Mouse (Mus musculus): ENCODE data around the gene Ptpn4. TPM values are rescaled to one million over a fixed set of nuclear protein-coding genes. Genes with fewer than 3 reads are reported as not detected.

Gene Ptpn4
- polyA plus RNA-seq, 1 experiment from 2014 or later, result 22.3 TPM

DNA sequence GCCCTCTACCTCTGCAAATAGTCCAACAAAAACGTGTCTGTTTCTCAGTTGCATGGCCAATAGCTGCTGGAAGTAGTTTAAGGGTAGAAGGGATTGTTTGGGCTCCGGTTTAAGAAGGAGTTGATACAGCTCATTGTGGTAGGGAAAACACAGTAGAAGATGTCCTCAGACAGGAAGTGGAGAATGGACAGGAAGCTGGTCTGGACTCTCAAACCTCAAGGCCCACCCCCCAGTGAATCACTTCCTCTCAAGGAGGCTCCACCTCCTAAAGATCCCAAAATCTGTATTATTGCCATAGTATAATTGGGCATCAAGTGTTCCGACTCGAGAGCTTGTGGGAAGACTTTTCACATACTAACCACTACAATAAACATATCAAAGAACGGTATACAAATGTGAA lies 22.2 kb upstream of the Ptpn4 start:
- no peak overlapping the region for H3K9ac ChIP-seq
- H3K4me1 ChIP-seq (replicated peaks; ENCODE audit: control insufficient read depth, insufficient read depth, low read length), result no peaks in the 10 kb centered on the region
- DNase-seq (ENCODE audit: low spot score), result no peak
- no peak for ATAC-seq (ENCODE audit: low FRiP score)
- no peak overlapping the region for H3K4me3 ChIP-seq (replicated peaks; ENCODE audit: low read length)
- no peaks in the 10 kb centered on the region for H3K36me3 ChIP-seq (replicated peaks; ENCODE audit: control insufficient read depth, insufficient read depth)
- no peaks in the 10 kb centered on the region for H3K27me3 ChIP-seq (ENCODE audit: control insufficient read depth, insufficient read depth, low read length)
- H3K27ac ChIP-seq, result no peak overlapping the region
- H3K9me3 ChIP-seq (ENCODE audit: control insufficient read depth, low read length), result no peaks in the 10 kb centered on the region
- H3K4me2 ChIP-seq (replicated peaks), result no peak overlapping the region
- WGBS, result 84% methylated on average over 5 of the region's 5 CpGs

GRCm38 (mm10) chr1:119852980-119853379 lies 15.6 kb upstream of the Ptpn4 start:
- Histone ChIP-seq H3K4me3 (replicated peaks; ENCODE audit: low read length) (no peak overlapping the region), H3K4me1 (replicated peaks; ENCODE audit: control insufficient read depth, insufficient read depth, low read length) (no peaks in the 10 kb centered on the region), H3K9me3 (ENCODE audit: control insufficient read depth, low read length) (no peaks in the 10 kb centered on the region), H3K36me3 (replicated peaks; ENCODE audit: control insufficient read depth, insufficient read depth) (no peaks in the 10 kb centered on the region), H3K9ac (no peak overlapping the region), H3K27me3 (ENCODE audit: control insufficient read depth, insufficient read depth, low read length) (no peaks in the 10 kb centered on the region), H3K27ac (no peak overlapping the region), H3K4me2 (replicated peaks) (no peak overlapping the region)
- no peak for ATAC-seq (ENCODE audit: low FRiP score)
- 86% methylated on average over 5 of the region's 5 CpGs for WGBS
- DNase-seq (ENCODE audit: low spot score), result no peak

- 91% methylated on average over 4 of the region's 4 CpGs for WGBS
- Histone ChIP-seq H3K4me1 (replicated peaks; ENCODE audit: control insufficient read depth, insufficient read depth, low read length) (no peaks in the 10 kb centered on the region), H3K9ac (no peak overlapping the region), H3K27ac (no peak overlapping the region), H3K9me3 (ENCODE audit: control insufficient read depth, low read length) (no peaks in the 10 kb centered on the region), H3K4me2 (replicated peaks) (no peak overlapping the region), H3K4me3 (replicated peaks; ENCODE audit: low read length) (no peak overlapping the region), H3K36me3 (replicated peaks; ENCODE audit: control insufficient read depth, insufficient read depth) (no peaks in the 10 kb centered on the region), H3K27me3 (ENCODE audit: control insufficient read depth, insufficient read depth, low read length) (no peaks in the 10 kb centered on the region)
- ATAC-seq (ENCODE audit: low FRiP score), result no peak
- no peak for DNase-seq (ENCODE audit: low spot score)
Observed at GRCm38 (mm10) chr1:119852339-119852738, 14.9 kb upstream of the Ptpn4 start.

- 90% methylated on average over 12 of the region's 12 CpGs for WGBS
- no peak overlapping the region for H3K9ac ChIP-seq
- DNase-seq (ENCODE audit: low spot score) (no peak), ATAC-seq (ENCODE audit: low FRiP score) (no peak)
- H3K4me2 ChIP-seq (replicated peaks), result no peak overlapping the region
- no peaks in the 10 kb centered on the region for H3K4me1 ChIP-seq (replicated peaks; ENCODE audit: control insufficient read depth, insufficient read depth, low read length)
- H3K4me3 ChIP-seq (replicated peaks; ENCODE audit: low read length), result no peak overlapping the region
- no peaks in the 10 kb centered on the region for H3K9me3 ChIP-seq (ENCODE audit: control insufficient read depth, low read length)
- H3K27ac ChIP-seq, result no peak overlapping the region
- no peaks in the 10 kb centered on the region for H3K27me3 ChIP-seq (ENCODE audit: control insufficient read depth, insufficient read depth, low read length)
- H3K36me3 ChIP-seq (replicated peaks; ENCODE audit: control insufficient read depth, insufficient read depth), result no peaks in the 10 kb centered on the region
Observed at GRCm38 (mm10) chr1:119849146-119849935, 11.9 kb upstream of the Ptpn4 start.

DNA sequence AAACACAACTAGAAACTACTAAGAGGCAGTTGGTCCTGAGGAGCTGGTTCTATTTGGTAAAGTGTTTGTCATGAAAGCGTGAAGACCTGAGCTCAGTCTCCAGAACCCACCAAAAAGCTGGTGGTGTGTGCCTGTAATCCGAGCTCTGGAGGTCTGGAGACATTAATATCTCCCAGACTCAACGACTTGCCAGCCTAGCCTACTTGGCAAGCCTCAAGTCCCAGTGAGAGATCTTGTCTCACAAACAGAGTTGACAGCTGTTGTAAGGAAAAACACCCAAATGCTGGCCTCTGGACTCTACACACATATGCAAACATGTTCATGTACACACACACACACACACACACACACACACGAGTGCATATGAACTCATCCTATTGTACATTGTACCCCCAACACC lies 7.9 kb upstream of the Ptpn4 start:
- Histone ChIP-seq H3K27me3 (ENCODE audit: control insufficient read depth, insufficient read depth, low read length) (no peaks in the 10 kb centered on the region), H3K9me3 (ENCODE audit: control insufficient read depth, low read length) (no peaks in the 10 kb centered on the region), H3K4me3 (replicated peaks; ENCODE audit: low read length) (no peak overlapping the region), H3K36me3 (replicated peaks; ENCODE audit: control insufficient read depth, insufficient read depth) (no peaks in the 10 kb centered on the region), H3K4me2 (replicated peaks) (no peak overlapping the region), H3K4me1 (replicated peaks; ENCODE audit: control insufficient read depth, insufficient read depth, low read length) (no peaks in the 10 kb centered on the region), H3K9ac (no peak overlapping the region), H3K27ac (no peak overlapping the region)
- 88% methylated on average over 4 of the region's 4 CpGs for WGBS
- DNase-seq (ENCODE audit: low spot score), result no peak
- ATAC-seq (ENCODE audit: low FRiP score), result no peak

DNA sequence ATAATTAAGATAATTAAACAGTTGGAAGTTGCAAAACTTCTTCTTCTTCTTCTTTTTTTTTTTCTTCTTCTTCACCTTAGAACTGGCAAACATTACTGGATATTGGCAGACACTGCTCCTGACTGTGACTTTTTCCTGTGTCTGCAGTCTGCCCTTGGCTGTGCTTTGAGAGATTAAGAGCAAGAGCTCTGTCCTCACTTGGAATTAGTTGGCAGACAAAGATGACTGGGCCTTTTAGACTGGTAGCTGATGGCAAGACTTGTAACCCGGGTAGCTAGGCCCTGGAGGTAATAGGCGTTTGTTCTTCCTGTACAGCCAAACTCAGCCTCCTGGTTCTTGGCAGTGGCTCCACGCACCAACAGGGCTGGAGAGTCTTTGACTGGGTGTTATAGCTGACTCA lies 5.7 kb upstream of the Ptpn4 start:
- no peak overlapping the region for H3K27ac ChIP-seq
- H3K36me3 ChIP-seq (replicated peaks; ENCODE audit: control insufficient read depth, insufficient read depth), result no peaks in the 10 kb centered on the region
- no peak overlapping the region for H3K4me3 ChIP-seq (replicated peaks; ENCODE audit: low read length)
- no peak overlapping the region for H3K4me2 ChIP-seq (replicated peaks)
- no peak for ATAC-seq (ENCODE audit: low FRiP score)
- no peak overlapping the region for H3K9ac ChIP-seq
- no peak for DNase-seq (ENCODE audit: low spot score)
- H3K27me3 ChIP-seq (ENCODE audit: control insufficient read depth, insufficient read depth, low read length), result no peaks in the 10 kb centered on the region
- H3K9me3 ChIP-seq (ENCODE audit: control insufficient read depth, low read length), result no peaks in the 10 kb centered on the region
- 91% methylated on average over 3 of the region's 3 CpGs for WGBS
- no peaks in the 10 kb centered on the region for H3K4me1 ChIP-seq (replicated peaks; ENCODE audit: control insufficient read depth, insufficient read depth, low read length)

DNA sequence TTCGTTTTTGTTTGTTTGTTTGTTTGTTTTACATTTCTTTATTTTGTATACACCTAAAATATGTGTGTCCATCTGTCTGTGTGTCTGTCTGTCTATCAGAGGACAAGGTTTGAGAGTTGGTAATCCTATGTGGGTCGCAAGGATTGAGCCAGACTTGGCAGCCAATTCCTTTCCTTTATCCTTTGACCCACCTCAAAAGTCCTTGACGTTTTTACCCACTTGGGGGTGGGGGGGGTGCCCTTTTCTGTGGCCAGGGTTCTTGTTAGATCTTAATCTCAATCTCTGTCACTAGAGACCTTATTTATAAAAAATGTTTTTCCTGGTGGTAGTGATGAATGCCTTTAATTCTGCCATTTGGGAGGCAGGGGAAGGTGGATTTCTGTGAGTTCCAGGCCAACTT lies 828 bp upstream of the Ptpn4 start:
- Histone ChIP-seq H3K27ac (no peak overlapping the region), H3K4me1 (replicated peaks; ENCODE audit: control insufficient read depth, insufficient read depth, low read length) (peaks cover 19% of the 10 kb centered on the region), H3K27me3 (ENCODE audit: control insufficient read depth, insufficient read depth, low read length) (no peaks in the 10 kb centered on the region), H3K36me3 (replicated peaks; ENCODE audit: control insufficient read depth, insufficient read depth) (no peaks in the 10 kb centered on the region), H3K9ac (no peak overlapping the region), H3K4me2 (replicated peaks) (peak overlapping the region; percentile 82), H3K4me3 (replicated peaks; ENCODE audit: low read length) (0 out of 2 replicates have a peak overlapping the region, but pooled peaks have one; percentile 71), H3K9me3 (ENCODE audit: control insufficient read depth, low read length) (no peaks in the 10 kb centered on the region)
- ATAC-seq (ENCODE audit: low FRiP score), result no peak
- 43% methylated on average over 3 of the region's 3 CpGs for WGBS
- no peak for DNase-seq (ENCODE audit: low spot score)

- peak; percentile 0; the same call in 1 of the 2 replicates for ATAC-seq (ENCODE audit: low FRiP score)
- Histone ChIP-seq H3K4me3 (replicated peaks; ENCODE audit: low read length) (peak overlapping the region; percentile 71), H3K27ac (peak overlapping the region; percentile 92), H3K4me1 (replicated peaks; ENCODE audit: control insufficient read depth, insufficient read depth, low read length) (peaks cover 21% of the 10 kb centered on the region), H3K27me3 (ENCODE audit: control insufficient read depth, insufficient read depth, low read length) (no peaks in the 10 kb centered on the region), H3K9me3 (ENCODE audit: control insufficient read depth, low read length) (no peaks in the 10 kb centered on the region), H3K4me2 (replicated peaks) (peak overlapping the region; percentile 82), H3K9ac (peak overlapping the region; percentile 77), H3K36me3 (replicated peaks; ENCODE audit: control insufficient read depth, insufficient read depth) (no peaks in the 10 kb centered on the region)
- DNase-seq (ENCODE audit: low spot score), result peak; percentile 45
- WGBS, result under 1% methylated on average over 22 of the region's 31 CpGs
Observed at GRCm38 (mm10) chr1:119836479-119837015, 866 bp downstream of the Ptpn4 start.

DNA sequence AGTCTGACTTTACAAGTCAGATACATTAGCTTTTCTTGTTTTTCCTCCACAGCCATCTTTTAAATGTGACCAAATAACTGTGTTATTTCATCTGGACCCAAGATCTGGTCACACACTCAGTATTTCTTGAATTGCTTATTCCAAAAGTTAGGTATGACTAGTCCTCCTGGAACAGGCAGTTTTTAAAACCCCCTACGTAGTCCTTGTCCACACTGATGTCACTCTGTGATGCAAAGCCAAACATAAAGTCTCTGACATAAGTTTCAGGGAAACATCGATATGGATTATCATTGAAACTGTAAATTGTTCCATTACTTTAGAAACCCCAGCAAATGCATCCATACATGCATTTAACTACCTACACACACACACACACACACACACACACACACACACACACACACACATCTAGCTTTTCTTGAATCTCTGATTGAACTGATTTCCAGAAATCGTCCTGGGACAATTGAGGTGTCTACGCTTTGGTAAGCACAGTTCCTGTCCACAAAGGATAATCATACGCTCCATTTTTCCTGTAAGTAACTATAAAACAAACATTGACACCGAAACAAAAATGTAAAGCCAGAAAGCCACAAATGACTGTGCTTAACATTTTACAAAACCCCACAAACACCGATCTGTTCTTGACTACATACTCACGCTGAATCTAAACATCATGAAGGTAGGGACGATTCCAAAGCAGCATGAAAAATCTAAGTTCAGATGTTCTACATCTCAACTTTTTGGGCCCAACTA lies 1.5 kb downstream of the Ptpn4 start:
- Histone ChIP-seq H3K27me3 (ENCODE audit: control insufficient read depth, insufficient read depth, low read length) (no peaks in the 10 kb centered on the region), H3K4me1 (replicated peaks; ENCODE audit: control insufficient read depth, insufficient read depth, low read length) (peaks cover 21% of the 10 kb centered on the region), H3K36me3 (replicated peaks; ENCODE audit: control insufficient read depth, insufficient read depth) (no peaks in the 10 kb centered on the region), H3K9ac (peak overlapping the region; percentile 77), H3K27ac (peak overlapping the region; percentile 92; the same call in 1 of the 2 replicates), H3K4me2 (replicated peaks) (peak overlapping the region; percentile 82), H3K4me3 (replicated peaks; ENCODE audit: low read length) (peak overlapping the region; percentile 71), H3K9me3 (ENCODE audit: control insufficient read depth, low read length) (no peaks in the 10 kb centered on the region)
- DNase-seq (ENCODE audit: low spot score) (peak; percentile 52), ATAC-seq (ENCODE audit: low FRiP score) (no peak)
- WGBS, result 8% methylated on average over 9 of the region's 9 CpGs

All from hindbrain, embryonic 14.5 days (tissue).